Mouse (Mus musculus): ENCODE results near the gene Grk5. TPM values are rescaled to one million over a fixed set of nuclear protein-coding genes. Genes with fewer than 3 reads are reported as not detected.

Grk5 gene
- total and polyA plus RNA-seq, 3 experiments = 1.0 to 4.0 (median 2.1) TPM

- H3K4me3 ChIP-seq (ENCODE audit: low read depth, low read length) = peak overlapping the region; percentile 31; the same call in 1 of the 2 replicates
- peaks cover 47% of the 10 kb centered on the region for H3K4me1 ChIP-seq (ENCODE audit: insufficient read depth, low read depth, low read length)
- ATAC-seq (ENCODE audit: extremely low read depth, insufficient number of reproducible peaks, low FRiP score, poor library complexity, severe bottlenecking) = no peak
- H3K9me3 ChIP-seq (replicated peaks) = no peaks in the 10 kb centered on the region
- peaks cover 51% of the 10 kb centered on the region for H3K36me3 ChIP-seq (replicated peaks)
- no peaks in the 10 kb centered on the region for H3K27me3 ChIP-seq (ENCODE audit: insufficient read depth, low read length)
- no peak for DNase-seq (ENCODE audit: low spot score)
- TF ChIP-seq POLR2AphosphoS5 (IDR thresholded peaks at IDR 0.05; ENCODE audit: insufficient replicate concordance, low read depth, low read length) (no peak), GATA1 (IDR thresholded peaks at IDR 0.05; ENCODE audit: borderline replicate concordance, low read length) (no peak), GATA2 (IDR thresholded peaks at IDR 0.05; ENCODE audit: borderline replicate concordance, low read depth, low read length) (no peak), CTCF (IDR thresholded peaks at IDR 0.05; ENCODE audit: low read depth, low read length) (no peak), TAL1 (conservative IDR thresholded peaks at IDR 0.05; ENCODE audit: low read depth, low read length) (no peak)
Measured at GRCm38 (mm10) chr19:60871366-60871765, 18.2 kb upstream of the Grk5 start.

GRCm38 (mm10) chr19:60872272-60872671, 17.3 kb upstream of the Grk5 start:
- peak; percentile 81 for ATAC-seq (ENCODE audit: extremely low read depth, insufficient number of reproducible peaks, low FRiP score, poor library complexity, severe bottlenecking)
- Histone ChIP-seq H3K4me3 (ENCODE audit: low read depth, low read length) (peak overlapping the region; percentile 31; the same call in 1 of the 2 replicates), H3K27me3 (ENCODE audit: insufficient read depth, low read length) (no peaks in the 10 kb centered on the region), H3K4me1 (ENCODE audit: insufficient read depth, low read depth, low read length) (peaks cover 45% of the 10 kb centered on the region), H3K36me3 (replicated peaks) (peaks cover 44% of the 10 kb centered on the region), H3K9me3 (replicated peaks) (no peaks in the 10 kb centered on the region)
- peak; percentile 47 for DNase-seq (ENCODE audit: low spot score)
- TF ChIP-seq TAL1 (conservative IDR thresholded peaks at IDR 0.05; ENCODE audit: low read depth, low read length) (peak; percentile 93), GATA2 (IDR thresholded peaks at IDR 0.05; ENCODE audit: borderline replicate concordance, low read depth, low read length) (no peak)

- no peaks in the 10 kb centered on the region for H3K9me3 ChIP-seq (replicated peaks)
- no peaks in the 10 kb centered on the region for H3K27me3 ChIP-seq (ENCODE audit: insufficient read depth, low read length)
- ATAC-seq (ENCODE audit: extremely low read depth, insufficient number of reproducible peaks, low FRiP score, poor library complexity, severe bottlenecking) (no peak), DNase-seq (ENCODE audit: low spot score) (peak; percentile 8)
- TF ChIP-seq TAL1 (conservative IDR thresholded peaks at IDR 0.05; ENCODE audit: low read depth, low read length) (no peak), POLR2AphosphoS5 (IDR thresholded peaks at IDR 0.05; ENCODE audit: insufficient replicate concordance, low read depth, low read length) (no peak), GATA1 (IDR thresholded peaks at IDR 0.05; ENCODE audit: borderline replicate concordance, low read length) (no peak), GATA2 (IDR thresholded peaks at IDR 0.05; ENCODE audit: borderline replicate concordance, low read depth, low read length) (no peak), CTCF (IDR thresholded peaks at IDR 0.05; ENCODE audit: low read depth, low read length) (no peak)
- peaks cover 34% of the 10 kb centered on the region for H3K36me3 ChIP-seq (replicated peaks)
- H3K4me3 ChIP-seq (ENCODE audit: low read depth, low read length) = peak overlapping the region; percentile 92
- H3K4me1 ChIP-seq (ENCODE audit: insufficient read depth, low read depth, low read length) = peaks cover 39% of the 10 kb centered on the region
Measured at GRCm38 (mm10) chr19:60873501-60873900, 16.0 kb upstream of the Grk5 start.

GRCm38 (mm10) chr19:60874064-60874694, 15.4 kb upstream of the Grk5 start, which contains the start of gene Prdx3:
Gene Prdx3, minus strand, starts transcription at chr19:60874556.
- DNase-seq (ENCODE audit: low spot score) (peak; percentile 78), ATAC-seq (ENCODE audit: extremely low read depth, insufficient number of reproducible peaks, low FRiP score, poor library complexity, severe bottlenecking) (peak; percentile 87)
- TF ChIP-seq GATA1 (IDR thresholded peaks at IDR 0.05; ENCODE audit: borderline replicate concordance, low read length) (no peak), GATA2 (IDR thresholded peaks at IDR 0.05; ENCODE audit: borderline replicate concordance, low read depth, low read length) (no peak), TAL1 (conservative IDR thresholded peaks at IDR 0.05; ENCODE audit: low read depth, low read length) (no peak), CTCF (IDR thresholded peaks at IDR 0.05; ENCODE audit: low read depth, low read length) (no peak), POLR2AphosphoS5 (IDR thresholded peaks at IDR 0.05; ENCODE audit: insufficient replicate concordance, low read depth, low read length) (no peak)
- Histone ChIP-seq H3K36me3 (replicated peaks) (peaks cover 28% of the 10 kb centered on the region), H3K27me3 (ENCODE audit: insufficient read depth, low read length) (no peaks in the 10 kb centered on the region), H3K4me3 (ENCODE audit: low read depth, low read length) (peak within 1 kb of the TSS; percentile 92), H3K9me3 (replicated peaks) (no peaks in the 10 kb centered on the region), H3K4me1 (ENCODE audit: insufficient read depth, low read depth, low read length) (peaks cover 38% of the 10 kb centered on the region)

- TF ChIP-seq CTCF (IDR thresholded peaks at IDR 0.05; ENCODE audit: low read depth, low read length) = no peak
- TF ChIP-seq TAL1 (conservative IDR thresholded peaks at IDR 0.05; ENCODE audit: low read depth, low read length) = no peak
- no peak for TF ChIP-seq POLR2AphosphoS5 (IDR thresholded peaks at IDR 0.05; ENCODE audit: insufficient replicate concordance, low read depth, low read length)
- no peak for TF ChIP-seq GATA2 (IDR thresholded peaks at IDR 0.05; ENCODE audit: borderline replicate concordance, low read depth, low read length)
- no peak for TF ChIP-seq GATA1 (IDR thresholded peaks at IDR 0.05; ENCODE audit: borderline replicate concordance, low read length)
Measured at GRCm38 (mm10) chr19:60883129-60883528, 6.4 kb upstream of the Grk5 start.

GRCm38 (mm10) chr19:60887637-60888036, 1.9 kb upstream of the Grk5 start:
- DNase-seq (ENCODE audit: low spot score) = no peak
- ATAC-seq (ENCODE audit: extremely low read depth, insufficient number of reproducible peaks, low FRiP score, poor library complexity, severe bottlenecking) = peak; percentile 10; the same call in 1 of the 2 replicates
- H3K4me1 ChIP-seq (ENCODE audit: insufficient read depth, low read depth, low read length) = peaks cover 32% of the 10 kb centered on the region

More at GRCm38 (mm10) chr19:60883129-60883528, 6.4 kb upstream of the Grk5 start:
- ATAC-seq (ENCODE audit: extremely low read depth, insufficient number of reproducible peaks, low FRiP score, poor library complexity, severe bottlenecking) = peak; percentile 29
- Histone ChIP-seq H3K4me1 (ENCODE audit: insufficient read depth, low read depth, low read length) (peaks cover 9% of the 10 kb centered on the region), H3K27me3 (ENCODE audit: insufficient read depth, low read length) (no peaks in the 10 kb centered on the region), H3K36me3 (replicated peaks) (no peaks in the 10 kb centered on the region), H3K4me3 (ENCODE audit: low read depth, low read length) (no peak overlapping the region), H3K9me3 (replicated peaks) (no peaks in the 10 kb centered on the region)
- DNase-seq (ENCODE audit: low spot score) = no peak

More at GRCm38 (mm10) chr19:60887637-60888036, 1.9 kb upstream of the Grk5 start:
- Histone ChIP-seq H3K27me3 (ENCODE audit: insufficient read depth, low read length) (no peaks in the 10 kb centered on the region), H3K9me3 (replicated peaks) (no peaks in the 10 kb centered on the region), H3K36me3 (replicated peaks) (no peaks in the 10 kb centered on the region), H3K4me3 (ENCODE audit: low read depth, low read length) (no peak overlapping the region)
- no peak for TF ChIP-seq CTCF (IDR thresholded peaks at IDR 0.05; ENCODE audit: low read depth, low read length)
- peak; percentile 54 for TF ChIP-seq TAL1 (conservative IDR thresholded peaks at IDR 0.05; ENCODE audit: low read depth, low read length)
- TF ChIP-seq GATA2 (IDR thresholded peaks at IDR 0.05; ENCODE audit: borderline replicate concordance, low read depth, low read length) = no peak
- no peak for TF ChIP-seq POLR2AphosphoS5 (IDR thresholded peaks at IDR 0.05; ENCODE audit: insufficient replicate concordance, low read depth, low read length)
- TF ChIP-seq GATA1 (IDR thresholded peaks at IDR 0.05; ENCODE audit: borderline replicate concordance, low read length) = no peak
